Mouse (Mus musculus): ENCODE measurements around the gene Lrrc52. TPM values are rescaled to one million over a fixed set of nuclear protein-coding genes. Genes with fewer than 3 reads are reported as not detected.

The Lrrc52 gene
- total and polyA plus RNA-seq, 2 experiments from 2014 or later = 0.37 TPM; not detected in 1

DNA sequence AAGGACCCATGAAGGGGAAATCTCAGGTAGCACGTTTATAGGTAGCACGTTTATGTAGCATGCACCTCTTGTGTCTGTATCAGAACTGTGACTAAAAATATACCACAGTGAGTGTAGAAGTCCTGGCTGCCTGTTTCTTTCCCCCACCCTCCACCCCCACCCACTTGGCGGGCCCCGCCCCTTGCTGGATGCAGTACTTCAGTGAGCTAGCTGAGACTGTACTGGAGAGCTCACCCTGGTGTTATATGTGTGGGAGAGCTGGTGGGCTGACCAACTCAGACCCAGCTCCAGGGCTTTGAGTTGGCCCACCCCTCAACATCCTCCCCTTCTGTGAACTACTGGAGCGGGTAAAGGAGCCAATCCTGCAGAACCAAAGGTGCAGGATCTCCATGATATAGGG, 41.0 kb downstream of the Lrrc52 start:
- Histone ChIP-seq H3K4me2 (ENCODE audit: low read depth, low read length) (no peak overlapping the region), H3K9me3 (ENCODE audit: low read length) (no peaks in the 10 kb centered on the region), H3K4me3 (ENCODE audit: low read length) (no peak overlapping the region), H3K4me1 (ENCODE audit: insufficient read depth, low read length) (no peaks in the 10 kb centered on the region), H3K27me3 (ENCODE audit: insufficient read depth, low read length) (no peaks in the 10 kb centered on the region), H3K9ac (replicated peaks; ENCODE audit: low read length) (no peak overlapping the region), H3K27ac (no peak overlapping the region), H3K36me3 (ENCODE audit: insufficient read depth, low read length) (no peaks in the 10 kb centered on the region)
- 91% methylated on average over 5 of the region's 5 CpGs for WGBS
- ATAC-seq (no peak), DNase-seq (ENCODE audit: low spot score) (no peak)
- no peak for TF ChIP-seq CTCF (IDR thresholded peaks at IDR 0.05; ENCODE audit: low read depth)

DNA sequence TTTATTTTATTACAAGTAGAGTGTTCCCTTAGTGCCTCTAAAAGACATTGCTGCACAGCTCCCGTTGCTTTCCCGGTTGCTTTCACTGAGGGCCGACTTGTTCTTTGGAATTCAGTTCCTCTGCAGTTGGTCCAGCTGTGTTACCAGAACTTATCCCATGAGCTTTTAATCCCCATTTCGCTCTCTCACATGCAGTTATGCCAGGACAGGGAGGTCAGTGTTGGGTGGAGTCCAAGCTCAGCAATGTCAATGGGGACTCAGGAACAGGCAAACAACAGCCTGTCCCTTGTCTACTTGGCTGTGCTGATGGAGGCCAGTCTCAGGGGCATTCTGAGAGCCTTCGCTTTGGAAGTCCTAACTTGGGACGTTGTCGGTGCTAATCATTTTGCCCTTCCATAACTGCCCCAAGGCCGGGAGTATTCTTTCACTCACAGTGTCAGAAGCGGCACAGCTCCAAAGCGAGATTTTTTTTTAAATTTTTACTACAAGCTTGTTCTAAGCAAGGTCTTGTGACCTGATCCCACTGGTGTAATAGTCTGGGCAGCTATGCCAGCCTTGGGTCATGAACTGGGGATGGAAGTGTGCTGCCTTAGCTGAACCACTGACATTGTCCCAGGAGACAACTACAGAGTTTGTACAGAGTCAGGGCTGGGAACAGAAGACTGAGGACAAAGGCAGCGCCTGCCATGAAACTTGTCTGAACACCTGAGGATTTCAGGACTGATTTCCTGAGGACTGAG, 43.9 kb downstream of the Lrrc52 start:
- H3K9ac ChIP-seq (replicated peaks; ENCODE audit: low read length) = no peak overlapping the region
- no peaks in the 10 kb centered on the region for H3K4me1 ChIP-seq (ENCODE audit: insufficient read depth, low read length)
- no peaks in the 10 kb centered on the region for H3K27me3 ChIP-seq (ENCODE audit: insufficient read depth, low read length)
- no peak overlapping the region for H3K27ac ChIP-seq
- no peaks in the 10 kb centered on the region for H3K9me3 ChIP-seq (ENCODE audit: low read length)
- no peak for TF ChIP-seq CTCF (IDR thresholded peaks at IDR 0.05; ENCODE audit: low read depth)
- ATAC-seq (0 out of 2 replicates have a peak, but pooled peaks have one; percentile 18), DNase-seq (ENCODE audit: low spot score) (peak; percentile 20)
- WGBS = 51% methylated on average over 11 of the region's 11 CpGs
- H3K36me3 ChIP-seq (ENCODE audit: insufficient read depth, low read length) = no peaks in the 10 kb centered on the region
- no peak overlapping the region for H3K4me3 ChIP-seq (ENCODE audit: low read length)
- H3K4me2 ChIP-seq (ENCODE audit: low read depth, low read length) = no peak overlapping the region

DNA sequence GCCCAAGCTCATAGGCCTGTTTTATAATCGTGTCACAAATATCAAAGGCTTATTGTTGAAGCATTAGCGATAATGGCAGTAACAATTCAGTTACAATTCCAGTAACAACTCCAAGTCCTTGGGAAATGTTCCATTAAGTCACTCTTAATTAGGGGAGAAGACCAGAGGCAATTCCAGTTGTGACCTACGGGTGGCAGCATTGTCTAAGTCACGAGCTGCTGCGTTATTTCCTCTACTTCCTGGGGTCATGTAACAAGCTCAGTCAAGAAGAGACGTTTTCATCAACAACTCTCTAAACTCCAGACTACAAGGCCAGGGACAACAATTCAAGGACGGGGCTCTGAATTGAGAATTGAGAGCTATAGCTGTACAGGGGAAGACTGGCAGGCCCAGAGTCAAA, 51.7 kb downstream of the Lrrc52 start:
- no peaks in the 10 kb centered on the region for H3K27me3 ChIP-seq (ENCODE audit: insufficient read depth, low read length)
- no peak overlapping the region for H3K4me3 ChIP-seq (ENCODE audit: low read length)
- no peak overlapping the region for H3K4me2 ChIP-seq (ENCODE audit: low read depth, low read length)
- TF ChIP-seq CTCF (IDR thresholded peaks at IDR 0.05; ENCODE audit: low read depth) = peak; percentile 95
- H3K27ac ChIP-seq = no peak overlapping the region
- DNase-seq (ENCODE audit: low spot score) (peak; percentile 91), ATAC-seq (peak; percentile 56; the same call in 1 of the 2 replicates)
- 5% methylated on average over 7 of the region's 7 CpGs for whole genome bisulfite sequencing
- H3K4me1 ChIP-seq (ENCODE audit: insufficient read depth, low read length) = no peaks in the 10 kb centered on the region
- no peak overlapping the region for H3K9ac ChIP-seq (replicated peaks; ENCODE audit: low read length)
- no peaks in the 10 kb centered on the region for H3K36me3 ChIP-seq (ENCODE audit: insufficient read depth, low read length)
- no peaks in the 10 kb centered on the region for H3K9me3 ChIP-seq (ENCODE audit: low read length)

DNA sequence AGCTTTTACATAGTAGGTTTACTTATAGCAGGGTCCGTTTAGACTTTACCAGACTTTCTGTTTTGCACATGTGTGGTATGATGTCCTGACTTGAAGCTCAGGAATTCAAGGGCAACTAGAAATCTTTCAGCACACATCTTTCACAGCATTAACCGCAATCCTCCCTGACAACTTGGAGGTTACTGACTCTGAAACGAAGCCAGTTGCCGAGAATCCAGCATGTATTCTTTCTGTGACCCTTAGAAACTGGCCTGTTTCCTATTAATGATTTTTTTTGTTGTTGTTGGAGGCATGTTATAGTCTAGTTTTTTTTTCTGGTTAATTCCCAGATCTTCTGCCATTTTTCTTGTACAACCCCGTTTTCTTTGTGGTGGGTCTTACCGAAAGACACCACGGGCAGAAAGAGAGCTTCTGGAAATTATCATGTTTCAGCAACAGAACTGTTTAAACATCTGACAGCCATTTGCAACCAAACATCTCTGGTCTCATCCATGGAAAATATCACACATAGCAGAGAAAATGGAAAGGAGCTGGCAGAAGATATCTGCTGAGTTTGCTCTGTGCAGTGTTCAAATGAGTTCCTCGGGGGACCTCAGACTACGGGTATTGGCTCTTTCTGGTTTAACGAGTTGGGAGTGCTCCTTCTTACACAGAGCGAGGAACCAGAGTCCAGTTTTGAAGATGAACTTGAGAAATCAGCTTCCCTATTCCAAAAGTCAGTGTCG, 54.4 kb downstream of the Lrrc52 start:
- H3K4me2 ChIP-seq (ENCODE audit: low read depth, low read length) = no peak overlapping the region
- H3K9ac ChIP-seq (replicated peaks; ENCODE audit: low read length) = no peak overlapping the region
- H3K4me1 ChIP-seq (ENCODE audit: insufficient read depth, low read length) = no peaks in the 10 kb centered on the region
- H3K36me3 ChIP-seq (ENCODE audit: insufficient read depth, low read length) = no peaks in the 10 kb centered on the region
- H3K4me3 ChIP-seq (ENCODE audit: low read length) = no peak overlapping the region
- H3K9me3 ChIP-seq (ENCODE audit: low read length) = no peaks in the 10 kb centered on the region
- H3K27ac ChIP-seq = no peak overlapping the region
- WGBS = 80% methylated on average over 12 of the region's 12 CpGs
- DNase-seq (ENCODE audit: low spot score) = no peak
- no peaks in the 10 kb centered on the region for H3K27me3 ChIP-seq (ENCODE audit: insufficient read depth, low read length)
- TF ChIP-seq CTCF (IDR thresholded peaks at IDR 0.05; ENCODE audit: low read depth) = no peak
- ATAC-seq = no peak

DNA sequence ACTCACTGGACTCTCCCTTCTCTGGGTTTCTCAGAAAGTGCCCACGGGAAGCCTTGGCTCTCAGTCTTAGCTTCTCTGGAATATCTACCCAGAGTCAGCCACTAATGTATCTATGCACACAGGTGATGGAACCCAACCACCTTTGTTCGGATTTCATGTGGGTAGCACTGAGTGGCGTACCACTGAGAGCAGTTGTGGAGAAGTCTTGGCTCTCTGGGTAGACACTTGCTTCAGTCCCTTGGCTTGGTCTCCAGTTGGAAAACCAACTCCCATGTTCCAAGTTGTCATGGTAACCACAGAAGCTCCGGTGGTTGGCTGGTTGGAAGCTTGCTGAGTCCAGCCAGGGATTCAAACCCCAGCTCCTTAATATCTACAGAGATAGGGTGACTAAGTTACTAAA, 57.0 kb downstream of the Lrrc52 start:
- Histone ChIP-seq H3K36me3 (ENCODE audit: insufficient read depth, low read length) (no peaks in the 10 kb centered on the region), H3K4me3 (ENCODE audit: low read length) (no peak overlapping the region), H3K4me1 (ENCODE audit: insufficient read depth, low read length) (no peaks in the 10 kb centered on the region), H3K27me3 (ENCODE audit: insufficient read depth, low read length) (no peaks in the 10 kb centered on the region), H3K9me3 (ENCODE audit: low read length) (no peaks in the 10 kb centered on the region), H3K27ac (no peak overlapping the region), H3K9ac (replicated peaks; ENCODE audit: low read length) (no peak overlapping the region), H3K4me2 (ENCODE audit: low read depth, low read length) (no peak overlapping the region)
- DNase-seq (ENCODE audit: low spot score) = no peak
- WGBS = 74% methylated on average over 4 of the region's 4 CpGs
- no peak for TF ChIP-seq CTCF (IDR thresholded peaks at IDR 0.05; ENCODE audit: low read depth)
- no peak for ATAC-seq

DNA sequence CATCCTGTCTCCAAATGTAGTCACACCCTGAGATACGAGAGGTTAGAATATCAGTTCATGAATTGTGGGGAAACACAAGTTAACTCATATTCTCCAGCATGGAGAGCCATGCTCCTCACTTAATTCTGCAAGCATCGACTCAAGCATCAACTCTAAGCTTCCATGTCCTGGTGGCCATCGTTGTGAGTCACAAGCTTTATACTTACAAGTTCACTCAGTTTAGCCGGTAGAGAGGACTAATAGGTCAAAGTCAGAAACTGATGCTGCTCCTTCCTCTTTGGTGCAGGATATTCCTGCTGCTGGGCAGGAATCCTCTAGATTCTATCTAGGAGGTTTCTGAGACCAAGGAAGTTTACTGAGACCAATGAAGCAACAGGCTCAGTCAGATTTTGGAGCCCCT, 61.3 kb downstream of the Lrrc52 start:
- no peak for ATAC-seq

More for the DNA sequence above, 61.3 kb downstream of the Lrrc52 start:
- no peak for TF ChIP-seq CTCF (IDR thresholded peaks at IDR 0.05; ENCODE audit: low read depth)
- 84% methylated on average over 4 of the region's 4 CpGs for WGBS
- no peak overlapping the region for H3K4me3 ChIP-seq (ENCODE audit: low read length)
- H3K9ac ChIP-seq (replicated peaks; ENCODE audit: low read length) = no peak overlapping the region
- H3K4me1 ChIP-seq (ENCODE audit: insufficient read depth, low read length) = no peaks in the 10 kb centered on the region
- H3K4me2 ChIP-seq (ENCODE audit: low read depth, low read length) = no peak overlapping the region
- H3K27ac ChIP-seq = no peak overlapping the region
- no peaks in the 10 kb centered on the region for H3K9me3 ChIP-seq (ENCODE audit: low read length)
- H3K36me3 ChIP-seq (ENCODE audit: insufficient read depth, low read length) = no peaks in the 10 kb centered on the region
- DNase-seq (ENCODE audit: low spot score) = no peak
- H3K27me3 ChIP-seq (ENCODE audit: insufficient read depth, low read length) = no peaks in the 10 kb centered on the region

Other genes starting within 250 kb of the Lrrc52 start
- 71.8 and 91.3 TPM in 2 replicates for gene Uck2, start 181.5 kb downstream of the Lrrc52 start, total RNA-seq (2014; rRNA removed)
- gene Uck2, start 181.5 kb downstream of the Lrrc52 start, polyA plus RNA-seq (2015; fragmentation: Nextera tagmentation; extraction: Ambion mirVana) = 40.1 and 44.7 TPM in 2 replicates
- 47.5 and 63.2 TPM in 2 replicates for gene Tmco1, start 158.4 kb downstream of the Lrrc52 start, total RNA-seq (2014; rRNA removed)
- 70.4 and 80.8 TPM in 2 replicates for gene Tmco1, start 158.4 kb downstream of the Lrrc52 start, polyA plus RNA-seq (2015; fragmentation: Nextera tagmentation; extraction: Ambion mirVana)
- 11.6 and 13.1 TPM in 2 replicates for gene Aldh9a1, start 116.8 kb downstream of the Lrrc52 start, total RNA-seq (2014; rRNA removed)
- 42.9 and 44.2 TPM in 2 replicates for gene Aldh9a1, start 116.8 kb downstream of the Lrrc52 start, polyA plus RNA-seq (2015; fragmentation: Nextera tagmentation; extraction: Ambion mirVana)
- gene Mgst3, start 72.9 kb downstream of the Lrrc52 start, total RNA-seq (2014; rRNA removed) = 364 and 397 TPM in 2 replicates
- 291 and 316 TPM in 2 replicates for gene Mgst3, start 72.9 kb downstream of the Lrrc52 start, polyA plus RNA-seq (2015; fragmentation: Nextera tagmentation; extraction: Ambion mirVana)
- gene Rxrg, start 131.6 kb upstream of the Lrrc52 start, total RNA-seq (2014; rRNA removed) = 16.0 and 19.4 TPM in 2 replicates
- gene Rxrg, start 131.6 kb upstream of the Lrrc52 start, polyA plus RNA-seq (2015; fragmentation: Nextera tagmentation; extraction: Ambion mirVana) = 22.3 and 23.5 TPM in 2 replicates
- 7.8 and 12.5 TPM in 2 replicates for gene Lmx1a, start 222.5 kb upstream of the Lrrc52 start, total RNA-seq (2014; rRNA removed)
- gene Lmx1a, start 222.5 kb upstream of the Lrrc52 start, polyA plus RNA-seq (2015; fragmentation: Nextera tagmentation; extraction: Ambion mirVana) = 4.9 and 5.7 TPM in 2 replicates

Data from hindbrain, postnatal 0 days (tissue).